Mouse (Mus musculus) right cerebral cortex, postnatal 4 days (tissue): ENCODE results near the gene Slc35a2.

Source experiments
- DNase-seq: peaks from one replicate; pipeline ENCODE4 v3.0.0-alpha.2; 2022

The Slc35a2 gene

DNA sequence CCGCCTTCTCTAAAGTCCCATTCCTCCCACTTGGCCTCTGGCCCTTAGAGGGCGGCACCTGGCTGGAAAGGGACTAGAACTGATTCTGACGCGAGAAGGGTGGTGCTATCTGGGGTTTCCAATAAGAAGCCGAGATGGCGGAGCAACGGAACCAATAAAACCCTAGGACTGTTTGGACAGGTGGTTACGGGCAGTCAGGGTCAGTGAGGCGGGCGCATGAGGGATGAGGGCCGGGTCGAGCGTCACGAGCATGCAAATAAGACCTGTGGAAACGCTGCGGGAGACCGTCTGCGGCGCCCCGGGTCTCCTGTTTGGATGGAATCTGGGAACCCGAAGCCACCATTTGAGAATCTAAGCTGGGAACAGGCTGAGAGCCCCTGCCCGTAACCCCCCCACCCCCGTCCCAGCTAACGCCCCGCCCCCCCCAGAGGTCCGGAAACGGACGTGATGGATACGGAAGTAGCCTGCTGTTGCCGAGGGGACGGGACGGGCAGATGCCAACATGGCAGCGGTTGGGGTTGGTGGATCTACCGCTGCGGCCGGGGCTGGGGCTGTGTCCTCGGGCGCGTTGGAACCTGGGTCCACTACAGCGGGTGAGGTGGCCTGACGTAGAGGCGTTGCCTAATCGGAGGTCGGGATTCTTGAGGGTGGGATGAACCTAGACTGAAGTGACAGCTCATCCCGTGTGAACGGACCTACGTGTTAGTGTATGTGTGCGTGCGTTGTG lies at the start of gene Slc35a2:
Slc35a2 (plus strand) TSS at position 188 of the 727 bp plus-strand sequence.
- DNase-seq: peak; percentile 74

DNA sequence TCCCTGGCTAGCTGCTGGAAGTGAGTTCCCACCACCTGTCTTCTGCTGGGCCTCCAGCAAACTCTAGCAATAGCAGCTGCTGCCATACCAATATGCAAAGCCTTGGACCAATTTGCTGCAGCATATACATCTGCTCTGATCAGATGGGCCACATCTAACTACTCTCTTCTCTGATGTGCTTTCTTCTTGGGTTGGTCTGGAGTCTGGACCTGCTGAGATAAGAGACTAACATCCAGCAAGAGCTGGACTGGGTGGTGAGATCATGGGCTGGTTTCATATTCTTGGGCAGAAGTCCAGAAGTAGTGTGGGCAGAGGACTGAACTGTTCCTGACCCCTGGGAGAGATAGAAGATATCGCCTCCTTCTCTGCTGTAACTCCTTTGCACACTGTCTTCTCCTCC lies 46.7 kb upstream of the Slc35a2 start:
- no peak for DNase-seq

DNA sequence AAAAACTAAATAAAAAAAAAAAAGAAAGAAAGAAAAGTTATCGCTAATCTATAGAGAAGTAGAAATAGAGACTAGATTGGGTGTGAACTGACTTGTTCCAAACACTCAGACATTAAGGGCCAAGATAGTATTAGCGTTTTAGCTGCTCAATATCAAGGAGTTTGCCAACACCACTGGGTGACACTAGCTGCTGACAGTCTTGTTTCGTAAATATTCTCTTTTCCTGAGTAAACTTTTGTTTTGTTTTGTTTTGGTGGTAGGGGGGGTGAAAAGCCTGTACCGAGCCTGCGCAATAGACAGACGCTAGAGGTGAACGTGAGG lies 43.0 kb upstream of the Slc35a2 start:
- no peak for DNase-seq

DNA sequence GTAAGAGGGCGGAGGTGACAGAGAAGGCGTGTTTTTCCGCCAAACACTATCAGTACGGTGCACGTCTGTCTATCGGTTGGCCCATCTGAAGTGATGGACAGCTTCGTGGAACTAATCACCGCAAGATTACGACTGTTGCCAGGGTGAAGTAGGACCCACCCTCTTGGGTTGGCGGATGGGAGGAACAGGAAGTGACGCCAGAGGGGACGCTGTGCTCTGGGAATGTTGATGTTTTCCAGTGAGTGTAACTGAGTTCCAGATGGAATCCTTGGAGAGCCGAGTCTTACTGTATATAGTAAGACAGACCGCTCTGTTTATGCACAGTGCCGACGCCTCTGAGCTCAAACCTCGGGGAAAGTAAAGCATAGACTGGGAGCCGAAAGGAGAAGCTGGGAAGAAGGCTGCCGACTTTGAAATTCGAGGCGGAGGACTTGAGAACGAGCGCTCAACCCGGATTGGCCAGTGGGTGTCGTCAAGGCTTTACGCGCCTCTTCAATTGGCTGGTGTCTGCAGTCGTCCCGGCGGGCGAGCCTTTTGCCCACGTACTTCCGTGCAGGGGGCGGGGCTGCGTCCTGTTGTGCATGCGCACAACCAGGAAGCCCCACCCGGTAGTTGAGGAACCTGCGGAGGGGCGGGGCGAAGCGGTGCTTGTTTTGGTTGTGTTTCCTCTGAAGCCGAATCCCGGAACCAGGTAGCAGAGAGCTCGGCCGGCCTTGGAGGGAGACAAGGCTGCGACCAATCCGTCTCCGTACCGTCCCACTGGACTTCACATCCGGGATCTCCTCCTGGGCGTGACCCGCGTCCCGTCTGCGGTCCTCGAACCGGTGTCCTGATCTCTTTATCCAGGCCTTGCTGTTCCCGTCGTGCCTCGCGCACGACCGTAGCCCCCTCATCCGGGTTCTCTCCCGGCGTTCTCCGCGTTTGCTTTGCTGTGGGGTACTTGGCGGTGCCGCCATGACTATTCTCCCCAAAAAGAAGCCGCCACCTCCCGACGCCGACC lies 42.4 kb upstream of the Slc35a2 start, which contains the start of gene Otud5:
Otud5 (plus strand) TSS at position 202 of the 1,000 bp plus-strand sequence.
- DNase-seq: peak; percentile 88

DNA sequence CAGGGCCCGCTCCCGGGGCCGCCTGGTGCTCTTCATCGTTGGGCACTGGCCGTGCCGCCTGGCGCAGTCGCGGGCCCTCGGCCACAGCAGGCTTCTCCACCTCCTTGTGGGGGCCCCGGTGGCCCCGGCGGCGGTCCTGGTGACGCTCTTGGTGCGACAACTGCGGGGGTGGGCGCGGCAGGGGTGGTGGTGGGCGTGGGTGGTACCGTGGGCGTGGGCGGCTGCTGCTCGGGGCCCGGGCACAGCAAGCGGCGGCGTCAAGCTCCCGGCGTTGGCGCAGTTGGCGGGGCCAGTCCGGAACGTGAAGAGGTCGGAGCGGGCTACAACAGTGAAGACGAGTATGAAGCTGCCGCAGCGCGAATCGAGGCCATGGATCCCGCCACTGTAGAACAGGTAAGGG lies 41.5 kb upstream of the Slc35a2 start:
- peak; percentile 30 for DNase-seq

DNA sequence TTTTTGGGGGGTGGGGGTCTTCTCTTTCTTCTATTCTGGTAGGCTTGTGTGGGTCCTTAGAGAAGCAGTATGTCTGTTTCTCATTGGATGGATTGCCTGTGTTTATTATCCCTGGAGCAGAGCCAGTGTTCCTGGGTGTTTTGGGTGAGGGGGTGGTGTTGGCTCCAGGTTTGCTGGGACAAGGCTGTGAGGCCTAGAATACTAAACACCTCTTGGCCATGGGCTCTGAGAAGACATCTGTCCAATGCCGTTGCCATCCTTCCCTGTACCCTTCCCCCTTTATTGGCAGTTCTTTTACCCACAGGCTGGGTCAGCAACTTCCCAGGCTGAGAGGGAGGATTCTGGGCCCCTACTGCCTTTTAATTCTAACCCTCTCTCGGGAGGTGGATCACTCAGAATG lies 36.0 kb upstream of the Slc35a2 start:
- DNase-seq: no peak

DNA sequence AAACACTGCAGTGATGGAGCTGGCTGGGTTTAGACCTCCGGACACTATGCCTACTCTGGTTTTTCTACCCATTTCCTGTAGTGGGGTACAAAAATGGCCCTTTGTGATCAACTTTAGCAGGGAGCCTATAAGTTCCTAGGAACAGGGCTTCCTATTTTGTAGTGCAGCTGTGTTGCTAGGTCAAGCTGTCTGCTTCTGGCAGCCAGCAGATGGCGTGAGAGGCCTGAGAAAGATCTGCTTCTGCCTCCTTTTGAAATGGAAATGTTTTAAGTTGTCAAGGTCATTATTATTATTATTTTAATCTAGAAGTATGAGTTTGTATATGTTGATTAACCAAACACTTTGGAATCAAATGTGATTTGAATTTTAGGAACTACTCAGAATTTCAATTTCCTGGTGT lies 29.2 kb upstream of the Slc35a2 start:
- DNase-seq: peak; percentile 22

DNA sequence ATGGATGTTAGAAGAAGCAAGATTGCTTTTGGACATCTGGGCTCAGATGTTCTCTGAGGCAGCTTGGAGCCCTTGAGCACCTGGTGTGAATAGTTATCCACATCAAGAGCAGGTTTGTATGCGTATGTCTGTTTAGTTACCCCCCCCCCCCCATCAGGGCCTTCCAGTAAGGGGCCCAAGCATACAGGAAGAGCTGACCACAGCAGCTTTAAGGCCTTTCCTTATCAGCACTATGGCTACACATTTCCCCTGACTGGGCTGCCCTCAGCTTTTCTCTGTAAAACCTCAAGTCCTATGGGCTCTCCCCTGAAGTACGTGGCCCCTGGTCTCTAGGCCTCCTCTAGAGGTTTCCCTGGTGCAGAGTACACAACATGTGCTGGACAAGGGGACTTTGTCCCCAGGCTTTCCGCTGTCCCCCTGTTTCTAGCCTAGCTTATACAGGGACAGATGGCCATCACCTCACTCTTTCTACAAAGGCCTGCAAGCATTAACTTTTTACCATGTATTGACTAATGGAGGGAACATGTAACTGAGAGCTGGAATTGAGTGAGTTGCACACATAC lies 24.6 kb upstream of the Slc35a2 start:
- DNase-seq: no peak

DNA sequence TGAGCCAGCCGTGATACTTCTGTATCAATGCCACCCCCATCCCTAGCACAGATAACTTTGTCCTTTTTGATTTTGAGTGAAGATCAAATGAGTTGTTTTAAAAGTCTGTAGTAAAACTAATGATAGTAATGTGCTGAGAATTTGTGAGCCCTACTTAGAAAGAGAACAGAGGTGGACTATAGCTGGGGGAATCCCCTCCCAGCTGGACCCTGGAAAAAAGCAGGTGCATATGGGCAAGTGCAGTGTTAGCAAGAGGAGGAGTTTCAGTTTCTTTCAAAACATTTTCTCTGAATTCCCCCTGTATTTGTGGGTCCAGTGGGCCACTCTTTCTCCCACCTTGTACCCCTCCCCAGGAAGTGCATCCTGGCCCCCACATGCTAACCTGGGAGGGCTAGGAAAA lies 20.6 kb upstream of the Slc35a2 start:
- no peak for DNase-seq

DNA sequence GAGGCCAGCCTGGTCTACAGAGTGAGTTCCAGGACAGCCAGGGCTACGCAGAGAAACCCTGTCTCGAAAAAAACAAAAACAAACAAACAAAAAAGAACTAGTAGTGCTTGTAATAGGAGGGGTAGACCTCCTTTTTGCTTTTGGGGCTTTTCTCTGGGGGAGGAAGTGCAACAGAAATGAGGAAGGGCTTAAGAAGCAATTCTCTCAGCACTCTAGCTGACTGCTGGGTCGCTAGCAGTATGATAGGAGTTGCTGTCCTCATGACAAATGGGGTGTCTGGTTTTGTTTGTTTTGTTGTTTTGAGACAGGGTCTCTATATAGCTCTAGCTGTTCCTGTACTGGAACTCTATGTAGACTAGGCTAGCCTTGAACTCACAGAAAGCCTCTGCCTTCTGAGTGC lies 19.3 kb upstream of the Slc35a2 start:
- no peak for DNase-seq

DNA sequence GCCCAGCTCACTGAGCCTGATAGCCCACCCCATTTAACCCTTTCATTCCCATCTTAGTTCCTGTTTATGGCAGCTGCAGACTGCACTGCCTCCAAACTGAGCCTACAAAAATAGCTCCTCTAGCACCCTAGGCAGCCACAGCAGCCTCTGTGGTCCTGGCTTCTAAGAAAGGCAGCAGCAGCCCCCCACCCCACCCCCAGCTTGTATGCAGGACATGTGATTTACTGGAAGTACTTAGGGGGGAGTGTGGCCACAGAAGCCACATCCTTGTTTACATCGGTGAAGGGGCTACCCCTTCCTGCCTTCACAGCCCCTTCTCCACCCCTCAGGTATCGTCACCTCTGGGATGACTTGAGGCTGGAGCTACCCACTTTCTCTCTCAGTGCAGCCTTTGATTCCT lies 18.5 kb upstream of the Slc35a2 start:
- no peak for DNase-seq

DNA sequence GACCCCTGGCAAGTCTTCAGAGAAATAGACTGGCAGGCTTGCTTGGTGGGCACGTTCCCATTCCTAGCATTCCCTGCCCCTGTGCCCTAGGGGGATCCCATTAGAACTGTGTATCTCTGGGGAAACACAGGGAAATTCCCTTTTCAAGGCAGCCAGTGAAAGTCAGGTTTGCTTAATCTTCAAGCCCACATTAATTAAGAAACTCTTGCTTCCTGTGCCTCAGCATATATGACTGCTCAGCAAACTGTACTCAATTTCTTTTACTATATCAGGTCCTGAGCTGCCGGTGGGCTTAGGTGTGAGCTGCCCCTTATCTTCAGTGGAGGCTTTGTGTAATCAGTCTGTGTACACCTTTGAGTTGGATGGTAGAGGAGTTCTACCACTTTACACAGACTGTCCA lies 18.0 kb upstream of the Slc35a2 start:
- DNase-seq: no peak

DNA sequence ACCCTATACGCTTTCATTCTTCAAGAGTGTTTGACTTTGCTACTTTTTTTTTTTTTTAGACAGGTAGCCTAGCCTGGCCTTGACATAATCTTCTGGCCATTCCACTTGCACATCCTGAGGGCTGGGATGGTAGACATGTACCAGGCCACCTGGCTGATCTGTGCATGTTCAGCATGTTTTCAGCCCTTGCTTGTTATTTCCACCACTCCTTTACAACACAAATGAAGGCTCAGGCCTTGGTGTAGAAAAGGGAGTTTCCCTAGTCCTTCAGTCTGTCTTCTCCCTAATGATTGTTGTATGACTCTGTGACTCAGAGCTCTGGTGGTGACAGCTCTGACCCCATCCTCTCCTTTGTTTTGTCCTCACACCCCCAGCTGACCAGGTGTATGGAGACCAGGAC lies 16.7 kb upstream of the Slc35a2 start:
- DNase-seq: no peak

DNA sequence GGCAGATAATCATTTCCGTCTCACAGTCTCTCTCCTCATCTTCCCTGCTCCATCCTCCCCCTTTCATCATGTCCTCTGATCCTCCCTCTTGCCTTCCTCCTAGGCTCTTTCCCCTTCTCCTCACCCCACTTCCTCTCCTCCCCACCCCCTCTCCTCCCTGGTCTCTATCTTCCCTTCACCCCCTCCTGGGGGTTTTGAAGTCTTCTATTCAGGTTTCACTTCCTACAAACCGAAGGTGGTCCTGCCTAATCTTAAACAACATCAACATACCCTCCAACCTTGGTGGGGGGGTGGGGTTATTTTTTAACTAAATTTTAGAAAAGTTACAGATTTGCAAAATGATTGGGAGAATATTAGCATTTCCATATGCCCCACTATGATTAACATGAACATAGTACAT lies 15.3 kb upstream of the Slc35a2 start:
- no peak for DNase-seq

DNA sequence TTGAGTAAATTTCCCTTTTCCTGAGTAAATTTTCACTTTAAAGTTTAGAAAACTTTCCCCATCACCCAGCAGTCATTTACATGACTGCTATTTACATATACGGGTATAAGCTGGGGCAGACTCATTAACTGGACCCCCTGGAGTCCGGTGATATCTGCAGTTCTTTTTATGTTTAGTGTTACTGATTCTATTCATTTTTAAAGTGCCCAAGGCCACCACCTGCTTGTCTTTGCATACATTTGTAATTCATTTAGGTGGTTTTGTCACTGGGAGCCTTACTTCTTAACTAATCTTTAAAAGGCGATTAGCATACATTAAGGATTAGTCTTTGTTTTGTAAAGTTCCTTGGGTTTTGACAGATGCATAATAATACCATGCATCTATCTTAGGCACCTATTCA lies 14.0 kb upstream of the Slc35a2 start:
- no peak for DNase-seq

DNA sequence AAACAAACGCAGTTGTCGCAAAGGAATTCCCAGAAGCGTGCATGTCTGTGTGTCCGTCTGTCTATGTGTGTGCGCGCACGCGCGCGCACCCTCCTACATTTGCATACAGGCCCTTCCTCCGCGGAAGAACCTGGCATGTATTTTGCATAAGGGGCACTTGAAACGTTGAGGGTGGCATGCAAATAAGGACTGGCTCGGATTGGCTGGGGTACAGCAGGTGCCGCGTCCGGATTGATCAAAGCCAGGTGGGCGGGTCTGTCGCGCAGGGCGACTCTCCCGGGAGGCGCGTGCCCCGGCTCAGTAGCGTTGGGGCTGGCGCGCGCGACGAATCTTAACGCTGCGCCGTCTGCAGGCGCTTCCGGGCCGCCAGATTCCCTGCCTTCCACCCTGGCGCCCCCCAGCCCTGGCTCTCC lies 5.8 kb upstream of the Slc35a2 start, which contains the start of gene Pim2:
Pim2 (plus strand) TSS at position 256 of the 413 bp plus-strand sequence.
- peak; percentile 78 for DNase-seq

DNA sequence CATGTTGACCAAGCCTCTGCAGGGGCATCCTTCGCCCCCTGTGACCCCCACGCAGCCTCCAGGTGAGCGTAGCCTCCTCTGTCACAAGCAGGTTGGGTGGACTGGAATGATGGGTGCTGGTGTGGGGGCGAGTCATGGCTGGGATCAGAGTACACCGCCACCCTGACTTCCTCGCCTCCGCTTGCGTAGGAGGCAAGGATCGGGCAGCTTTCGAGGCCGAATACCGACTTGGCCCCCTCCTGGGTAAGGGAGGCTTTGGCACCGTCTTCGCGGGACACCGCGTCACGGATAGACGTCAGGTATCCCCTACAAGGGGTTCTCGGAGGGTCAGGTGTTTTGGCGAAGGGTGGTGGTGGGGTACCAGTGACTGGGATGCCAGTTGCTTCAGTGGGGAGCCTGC lies 5.3 kb upstream of the Slc35a2 start:
- peak; percentile 27 for DNase-seq

DNA sequence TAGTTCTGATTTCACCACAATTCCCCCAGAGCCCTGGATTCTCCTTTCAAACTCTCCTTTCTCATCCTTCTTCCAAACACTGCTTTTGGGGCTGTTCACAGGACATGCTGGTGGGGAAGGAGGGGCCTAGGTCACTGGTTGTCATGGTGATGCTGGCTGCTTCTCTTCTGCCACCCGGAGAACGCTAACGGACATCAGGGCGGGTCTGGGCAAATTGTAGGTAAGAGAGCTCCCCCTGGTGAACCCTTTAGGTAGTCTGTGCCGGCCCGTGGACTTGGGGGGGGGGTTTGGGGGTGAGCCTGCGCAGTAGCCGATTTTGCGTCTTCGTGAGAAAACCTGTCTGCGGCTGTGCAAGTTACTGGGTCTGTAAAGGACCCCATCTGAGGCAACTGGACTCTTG lies 4.0 kb upstream of the Slc35a2 start:
- peak; percentile 44 for DNase-seq

DNA sequence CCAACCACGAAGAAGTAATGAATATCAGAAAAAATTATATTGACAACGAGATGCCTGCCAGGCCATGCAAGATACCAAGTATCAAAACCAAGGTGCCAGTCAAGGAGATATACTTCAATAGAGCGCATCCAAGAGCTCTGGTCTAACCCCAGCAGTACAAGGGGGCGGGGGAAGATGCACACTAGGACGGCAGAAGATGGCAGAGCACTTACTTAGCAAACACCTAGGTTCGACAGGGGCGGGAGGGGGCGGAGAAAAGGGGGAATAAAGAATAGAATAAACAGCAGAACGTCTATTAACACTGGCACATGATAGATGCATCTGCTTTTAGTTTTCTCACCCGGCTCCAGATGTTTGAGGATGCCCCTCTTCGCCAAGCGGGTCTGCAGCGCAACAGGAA lies 14.4 kb downstream of the Slc35a2 start:
- no peak for DNase-seq

DNA sequence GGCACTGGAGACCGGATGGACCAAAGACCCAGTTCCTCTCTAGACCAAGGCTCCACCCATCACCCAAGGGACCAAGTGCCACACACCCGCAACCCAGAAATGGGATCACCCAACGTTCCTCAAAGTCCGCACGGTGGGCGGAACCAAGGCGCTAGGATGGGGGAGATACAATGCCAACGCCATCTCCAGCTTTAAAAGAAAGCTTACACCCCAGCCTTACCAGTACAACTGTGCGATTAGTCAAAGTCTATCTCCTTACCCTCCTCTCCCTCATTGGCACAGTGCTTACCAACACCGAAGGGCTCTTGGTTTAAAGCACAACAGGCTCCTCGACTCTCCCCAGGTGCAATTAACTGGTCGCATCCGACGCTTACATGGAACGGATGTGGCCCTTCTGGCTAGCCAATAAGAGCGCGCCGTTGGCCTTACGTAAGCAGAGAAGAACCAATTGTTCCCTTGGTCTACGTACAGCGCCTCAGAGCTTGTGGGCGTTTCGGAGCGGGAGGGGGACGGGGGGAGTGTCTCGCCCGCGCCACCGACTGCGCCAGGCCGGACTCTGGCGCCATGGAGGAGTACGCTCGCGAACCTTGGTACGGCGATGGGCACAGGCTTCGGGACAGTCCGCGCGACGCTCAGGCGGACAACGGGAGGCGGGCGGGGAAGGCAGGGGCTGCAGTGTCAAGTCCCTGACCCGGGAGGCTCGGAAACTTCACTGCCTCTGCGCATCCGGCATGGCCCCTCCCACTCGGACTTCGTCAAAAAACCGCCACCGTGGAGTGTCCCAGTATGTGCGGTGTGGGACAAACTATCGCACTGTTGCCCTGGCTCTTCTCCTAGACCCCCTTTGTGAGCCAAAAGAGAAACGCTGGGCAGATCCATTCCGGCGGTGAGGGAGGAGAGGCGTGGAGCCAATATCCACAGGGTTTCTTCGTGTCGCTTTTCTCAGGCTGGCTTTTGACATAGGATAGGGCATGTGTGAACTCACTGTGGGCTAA lies 15.3 kb downstream of the Slc35a2 start, which contains the start of the genes Pqbp1 and Timm17b:
Pqbp1 (minus strand) TSS at position 390 of the 995 bp plus-strand sequence.
Timm17b (plus strand) TSS at position 478 of the 995 bp plus-strand sequence.
- DNase-seq: peak; percentile 74

DNA sequence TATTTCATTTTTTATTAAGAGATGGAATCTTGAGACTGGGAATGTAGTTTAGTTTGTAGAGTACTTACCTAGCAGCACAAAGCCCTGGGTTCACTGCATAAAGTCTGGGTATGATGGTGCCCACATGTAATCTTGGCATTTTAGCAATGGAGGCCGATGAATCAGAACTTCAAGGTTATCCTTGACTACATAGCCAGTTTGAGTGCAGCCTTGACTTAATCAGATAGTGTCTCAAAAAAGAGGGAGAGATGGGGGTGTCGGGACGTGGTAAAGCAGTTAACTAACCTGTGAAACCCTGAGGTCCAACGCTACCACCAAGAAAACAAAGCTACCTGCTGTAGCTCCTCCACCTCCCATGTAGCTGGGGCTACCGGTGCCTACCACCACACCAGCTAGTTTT lies 20.6 kb downstream of the Slc35a2 start:
- no peak for DNase-seq

DNA sequence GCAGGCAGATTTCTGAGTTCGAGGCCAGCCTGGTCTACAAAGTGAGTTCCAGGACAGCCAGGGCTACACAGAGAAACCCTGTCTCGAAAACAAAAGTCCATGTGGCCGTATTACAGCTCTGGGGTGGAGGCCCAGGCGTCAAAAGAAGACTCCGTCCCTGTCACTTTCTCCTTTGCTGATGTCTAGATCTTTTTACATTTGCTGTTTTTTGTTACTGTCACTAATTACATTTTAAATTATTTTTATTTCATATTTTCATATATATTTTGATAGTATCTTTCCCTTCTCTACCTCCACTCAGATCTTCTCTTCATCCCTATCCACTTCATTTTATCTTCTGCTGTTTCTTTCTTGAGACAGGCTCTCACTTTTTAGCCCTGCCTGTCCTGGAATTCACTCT lies 23.9 kb downstream of the Slc35a2 start, which contains the start of gene Gm10491:
Gm10491 (minus strand) TSS at position 101 of the 400 bp plus-strand sequence.
- DNase-seq: no peak
